Mouse (Mus musculus) midbrain, embryonic 13.5 days (tissue): Measurements from ENCODE around the gene Klk6. TPM values are rescaled to one million over a fixed set of nuclear protein-coding genes. Genes with fewer than 3 reads are reported as not detected.

Experiments used
- ATAC-seq: fragments of 200-750 bp; cut with Nextera tagmentation; 2 replicates; pipeline ENCODE4 v1.8.0; 2017; ENCODE audit warnings: mild to moderate bottlenecking, moderate TSS enrichment, moderate library complexity
- H3K27ac ChIP-seq: fragments of 300-500 bp; sonication (generic); 2 replicates; pipeline ENCODE4 v1.5.1; 2015; ENCODE audit warnings: inconsistent platforms, mild to moderate bottlenecking, moderate library complexity
- H3K27me3 ChIP-seq: fragments of 300-500 bp; sonication (generic); 2 replicates; pipeline ENCODE4 v1.6.1; 2015; ENCODE audit warnings: mild to moderate bottlenecking, inconsistent platforms
- H3K36me3 ChIP-seq: fragments of 300-500 bp; sonication (generic); 2 replicates; pipeline ENCODE4 v1.6.1; 2015; ENCODE audit warnings: mild to moderate bottlenecking, inconsistent platforms
- H3K4me1 ChIP-seq: fragments of 300-500 bp; sonication (generic); replicated peaks from 2 replicates; pipeline ENCODE4 v1.6.1; 2015; ENCODE audit warnings: inconsistent platforms
- H3K4me2 ChIP-seq: fragments of 300-500 bp; sonication (generic); replicated peaks from 2 replicates; pipeline ENCODE4 v1.6.1; 2015; ENCODE audit warnings: moderate library complexity, mild to moderate bottlenecking, inconsistent platforms
- H3K4me3 ChIP-seq: fragments of 300-500 bp; sonication (generic); replicated peaks from 2 replicates; pipeline ENCODE4 v1.5.1; 2015; ENCODE audit warnings: mild to moderate bottlenecking, inconsistent platforms
- H3K9ac ChIP-seq: fragments of 300-500 bp; sonication (generic); replicated peaks from 2 replicates; pipeline ENCODE4 v1.6.1; 2015; ENCODE audit warnings: mild to moderate bottlenecking, inconsistent platforms
- H3K9me3 ChIP-seq: fragments of 300-500 bp; sonication (generic); 2 replicates; pipeline ENCODE4 v1.6.1; 2016; ENCODE audit warnings: mild to moderate bottlenecking, inconsistent platforms
- WGBS: fragments of 180-500 bp; shearing (Covaris S2); methylation state at CpG from one replicate; pipeline ENCODE4 v1.1.7; 2015; 5-methylcytosine and 5-hydroxymethylcytosine counted together
- polyA plus RNA-seq: library from polyadenylated mRNA; unstranded; fragments of >200 nt; fragmentation: Nextera tagmentation; extraction: Ambion mirVana; gene quantifications from 2 replicates; pipeline ENCODE4 v1.2.1, GENCODE M21; 2015

The Klk6 gene
- polyA plus RNA-seq, 1 experiment from 2014 or later = not detected

- no peak overlapping the region for H3K4me2 ChIP-seq
- 0 out of 2 replicates have a peak, but pooled peaks cover 3% of the 10 kb centered on the region for H3K4me1 ChIP-seq
- ATAC-seq = no peak
- WGBS = 86% methylated on average over 4 of the region's 4 CpGs
- no peaks in the 10 kb centered on the region for H3K36me3 ChIP-seq
- peaks cover 4% of the 10 kb centered on the region; the same call in 1 of the 2 replicates for H3K9me3 ChIP-seq
- H3K27me3 ChIP-seq = no peaks in the 10 kb centered on the region
- H3K9ac ChIP-seq = no peak overlapping the region
- no peak overlapping the region for H3K27ac ChIP-seq
- H3K4me3 ChIP-seq = no peak overlapping the region
These were observed 52.1 kb downstream of the Klk6 start for GRCm38 (mm10) chr7:43876444-43876843.

GRCm38 (mm10) chr7:43878281-43878680, 54.0 kb downstream of the Klk6 start:
- H3K36me3 ChIP-seq = no peaks in the 10 kb centered on the region
- no peak overlapping the region for H3K9ac ChIP-seq
- 53% methylated on average over 1 of the region's 1 CpGs for WGBS
- H3K4me2 ChIP-seq = no peak overlapping the region
- H3K4me1 ChIP-seq = 0 out of 2 replicates have a peak, but pooled peaks cover 3% of the 10 kb centered on the region
- no peak overlapping the region for H3K27ac ChIP-seq
- no peak overlapping the region for H3K4me3 ChIP-seq
- H3K27me3 ChIP-seq = no peaks in the 10 kb centered on the region; the same call in 1 of the 2 replicates
- ATAC-seq = no peak
- H3K9me3 ChIP-seq = peaks cover 4% of the 10 kb centered on the region; the same call in 1 of the 2 replicates

- H3K4me2 ChIP-seq = no peak within 1 kb of the TSS
- peaks cover 4% of the 10 kb centered on the region; the same call in 1 of the 2 replicates for H3K9me3 ChIP-seq
- 3% methylated on average over 3 of the region's 3 CpGs for WGBS
- H3K4me3 ChIP-seq = no peak within 1 kb of the TSS
- H3K4me1 ChIP-seq = 0 out of 2 replicates have a peak, but pooled peaks cover 7% of the 10 kb centered on the region
- no peak within 1 kb of the TSS for H3K9ac ChIP-seq
- 0 out of 2 replicates have a peak, but pooled peaks have one; percentile 25 for ATAC-seq
- peaks cover 3% of the 10 kb centered on the region; the same call in 1 of the 2 replicates for H3K27me3 ChIP-seq
- no peaks in the 10 kb centered on the region for H3K36me3 ChIP-seq
- no peak within 1 kb of the TSS for H3K27ac ChIP-seq
These were observed 56.6 kb downstream of the Klk6 start, which contains the start of gene Klk4 for GRCm38 (mm10) chr7:43880912-43881311. Klk4 (plus strand) TSS chr7:43881160.

Other genes starting within 250 kb of the Klk6 start
- gene Zfp719, start 244.9 kb upstream of the Klk6 start, polyA plus RNA-seq = 16.4 and 17.7 TPM in 2 replicates
- 0.46 TPM in 1 of 2 replicates, not detected in the other for gene Zfp819, start 217.3 kb upstream of the Klk6 start, polyA plus RNA-seq
- gene Ceacam18, start 189.8 kb upstream of the Klk6 start, polyA plus RNA-seq = not detected in 2 replicates
- 0.24 and 0.28 TPM in 2 replicates for gene Siglece, start 164.3 kb upstream of the Klk6 start, polyA plus RNA-seq
- 20.3 and 21.8 TPM in 2 replicates for gene Ctu1, start 152.5 kb upstream of the Klk6 start, polyA plus RNA-seq
- gene Klk14, start 134.1 kb upstream of the Klk6 start, polyA plus RNA-seq = not detected in 2 replicates
- gene Klk13, start 111.9 kb upstream of the Klk6 start, polyA plus RNA-seq = not detected in 2 replicates
- not detected in 2 replicates for gene Klk12, start 55.6 kb upstream of the Klk6 start, polyA plus RNA-seq
- not detected in 2 replicates for gene Klk11, start 49.9 kb upstream of the Klk6 start, polyA plus RNA-seq
- not detected in 2 replicates for gene Klk10, start 43.5 kb upstream of the Klk6 start, polyA plus RNA-seq
- gene Klk9, start 32.6 kb upstream of the Klk6 start, polyA plus RNA-seq = 0.13 and 0.20 TPM in 2 replicates
- gene Klk8, start 26.9 kb upstream of the Klk6 start, polyA plus RNA-seq = 4.5 and 4.9 TPM in 2 replicates
- not detected in 2 replicates for gene Klk7, start 13.2 kb upstream of the Klk6 start, polyA plus RNA-seq
- not detected in 2 replicates for gene Klk5, start 17.5 kb downstream of the Klk6 start, polyA plus RNA-seq
- gene Klk4, start 56.7 kb downstream of the Klk6 start, polyA plus RNA-seq = not detected in 2 replicates
- gene Klk15, start 109.2 kb downstream of the Klk6 start, polyA plus RNA-seq = not detected in 2 replicates
- not detected in 2 replicates for gene Klk1b8, start 126.2 kb downstream of the Klk6 start, polyA plus RNA-seq
- not detected in 2 replicates for gene Klk1b1, start 142.3 kb downstream of the Klk6 start, polyA plus RNA-seq
- not detected in 2 replicates for gene Klk1b9, start 151.6 kb downstream of the Klk6 start, polyA plus RNA-seq
- not detected in 2 replicates for gene Klk1b11, start 171.4 kb downstream of the Klk6 start, polyA plus RNA-seq
- gene Klk1b26, start 187.7 kb downstream of the Klk6 start, polyA plus RNA-seq = not detected in 2 replicates
- not detected in 2 replicates for gene Klk1b27, start 227.8 kb downstream of the Klk6 start, polyA plus RNA-seq